In the genomic region with DNA sequence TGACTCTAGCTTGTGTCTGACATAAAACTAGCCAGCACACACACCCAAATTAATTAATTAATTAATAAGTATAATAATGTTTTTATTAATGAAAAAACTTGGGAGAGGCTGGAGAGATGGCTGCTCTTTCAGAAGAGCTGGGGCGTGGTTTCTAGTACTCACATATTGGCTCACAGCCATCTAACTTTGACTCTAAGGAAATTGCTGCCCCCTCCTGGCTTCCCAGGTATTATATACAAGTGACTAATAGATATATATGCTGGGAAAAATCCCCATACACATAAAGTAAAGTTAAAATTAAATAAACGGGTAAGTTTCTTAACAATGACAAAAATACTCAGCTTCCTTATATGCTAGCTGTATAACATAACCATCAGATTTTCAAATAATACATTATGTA, we compare ENCODE assay signal across 10 mouse cellular contexts. TPM values are rescaled to one million over a fixed set of nuclear protein-coding genes. Genes with fewer than 3 reads are reported as not detected.
A peak's percentile ranks its signal among the peaks of the same experiment; 100 is the strongest.
DNase-seq lines count a peak whose midpoint lies in the region; ATAC-seq lines count a peak whose summit lies in the region.
"Had no signal": no experiment of that assay in that cellular context is flagged by ENCODE, and none has a peak within 500 bp of the region (broad histone marks: within the 10 kb centered on the region; RNA-seq: fewer than 3 reads in every experiment).

No protein-coding gene starts in this region.

- 87% methylated on average over 2 of the region's 2 CpGs for WGBS in hindbrain, embryonic 11.5 days
- WGBS in hindbrain, embryonic 10.5 days = 90% methylated on average over 2 of the region's 2 CpGs
- WGBS in intestine, embryonic 15.5 days = 67% methylated on average over 2 of the region's 2 CpGs

- no peak overlapping the region for H3K4me3 ChIP-seq in hindbrain, embryonic 11.5 days (ENCODE audit: low read depth, low read length)
- no peak overlapping the region for H3K4me3 ChIP-seq in hindbrain, embryonic 10.5 days
- H3K4me3 ChIP-seq in intestine, embryonic 15.5 days (replicated peaks) = no peak overlapping the region
- H3K4me3 ChIP-seq: erythroblast, embryonic 14.5 days; neural tube, embryonic 13.5 days had no signal

- H3K9me3 ChIP-seq in hindbrain, embryonic 11.5 days (ENCODE audit: control insufficient read depth, low read length) = no peaks in the 10 kb centered on the region
- H3K9me3 ChIP-seq in hindbrain, embryonic 10.5 days = no peaks in the 10 kb centered on the region
- no peaks in the 10 kb centered on the region for H3K9me3 ChIP-seq in intestine, embryonic 15.5 days
- H3K9me3 ChIP-seq: neural tube, embryonic 13.5 days had no signal

- H3K9ac ChIP-seq in hindbrain, embryonic 11.5 days (ENCODE audit: low read depth, low read length) = no peak overlapping the region
- no peak overlapping the region for H3K9ac ChIP-seq in intestine, embryonic 15.5 days
- H3K9ac ChIP-seq: neural tube, embryonic 13.5 days had no signal

- H3K4me2 ChIP-seq in hindbrain, embryonic 11.5 days (replicated peaks; ENCODE audit: low read depth, low read length) = no peak overlapping the region
- no peak overlapping the region for H3K4me2 ChIP-seq in intestine, embryonic 15.5 days (replicated peaks)
- H3K4me2 ChIP-seq: neural tube, embryonic 13.5 days had no signal

- no peak for ATAC-seq in hindbrain, embryonic 11.5 days (ENCODE audit: low FRiP score)
- ATAC-seq in granulocyte monocyte progenitor cell, adult 5-6 weeks (replicated peaks; ENCODE audit: poor library complexity, severe bottlenecking) = no peak
- no peak for ATAC-seq in intestine, embryonic 15.5 days

- peak; percentile 34 for DNase-seq in hindbrain, embryonic 11.5 days (ENCODE audit: low spot score)
- no peak for DNase-seq in hindbrain, embryonic 10.5 days (ENCODE audit: low spot score)
- DNase-seq in 416B (ENCODE audit: low read depth) (peak; percentile 77), ZHBTc4 (ENCODE audit: low read depth, low spot score) (peak; percentile 23)
- peak; percentile 66 to 72 for DNase-seq in kidney, postnatal 36 days
- no peak for DNase-seq in right cerebral cortex, postnatal 10 days (ENCODE audit: low spot score in 2 of 2)

- no peaks in the 10 kb centered on the region for H3K27me3 ChIP-seq in hindbrain, embryonic 11.5 days (ENCODE audit: control insufficient read depth, insufficient read depth, low read length)
- H3K27me3 ChIP-seq in hindbrain, embryonic 10.5 days (ENCODE audit: insufficient read depth, poor library complexity, severe bottlenecking) = no peaks in the 10 kb centered on the region
- no peaks in the 10 kb centered on the region for H3K27me3 ChIP-seq in intestine, embryonic 15.5 days (replicated peaks)
- H3K27me3 ChIP-seq: neural tube, embryonic 13.5 days had no signal

- 0 out of 2 replicates have a peak, but pooled peaks cover 2% of the 10 kb centered on the region for H3K36me3 ChIP-seq in hindbrain, embryonic 11.5 days (ENCODE audit: control insufficient read depth, insufficient read depth, low read length)
- H3K36me3 ChIP-seq in hindbrain, embryonic 10.5 days = peaks cover 85% of the 10 kb centered on the region
- peaks cover 11% of the 10 kb centered on the region; the same call in 1 of the 2 replicates for H3K36me3 ChIP-seq in intestine, embryonic 15.5 days

- no peak overlapping the region for H3K27ac ChIP-seq in hindbrain, embryonic 11.5 days (ENCODE audit: low read depth, low read length)
- no peak overlapping the region for H3K27ac ChIP-seq in hindbrain, embryonic 10.5 days
- H3K27ac ChIP-seq in intestine, embryonic 15.5 days = no peak overlapping the region
- H3K27ac ChIP-seq: neural tube, embryonic 13.5 days had no signal

- H3K4me1 ChIP-seq in hindbrain, embryonic 11.5 days (replicated peaks; ENCODE audit: control insufficient read depth, insufficient read depth, low read length) = no peaks in the 10 kb centered on the region
- H3K4me1 ChIP-seq in hindbrain, embryonic 10.5 days (replicated peaks) = no peaks in the 10 kb centered on the region
- H3K4me1 ChIP-seq in intestine, embryonic 15.5 days (replicated peaks) = no peaks in the 10 kb centered on the region

RNA-seq across cellular contexts. Expression of gene Pcsk7, which starts 28.4 kb away (rescaled TPM):
- polyA plus RNA-seq in hindbrain, embryonic 11.5 days (2014; fragmentation: Nextera tagmentation; extraction: Ambion mirVana) = 13.3 and 15.7 TPM in 2 replicates
- polyA plus RNA-seq in hindbrain, embryonic 10.5 days (2016; fragmentation: Nextera tagmentation; extraction: Ambion mirVana) = 20.4 and 25.7 TPM in 2 replicates
- 12.6 and 30.7 TPM in 2 replicates for total RNA-seq in granulocyte monocyte progenitor cell, adult 5-6 weeks (2014; fragmentation: Nextera tagmentation)
- total RNA-seq in granulocyte monocyte progenitor cell, adult 5-6 weeks (2017) = 11.3 and 13.9 TPM in 2 replicates
- 18.5 and 20.2 TPM in 2 replicates for polyA plus RNA-seq in intestine, embryonic 15.5 days (2015; fragmentation: Nextera tagmentation; extraction: Ambion mirVana)

RNA-seq across cellular contexts. Expression of gene Rnf214, which starts 28.8 kb away (rescaled TPM):
- polyA plus RNA-seq in hindbrain, embryonic 11.5 days (2014; fragmentation: Nextera tagmentation; extraction: Ambion mirVana) = 81.4 and 109 TPM in 2 replicates
- polyA plus RNA-seq in hindbrain, embryonic 10.5 days (2016; fragmentation: Nextera tagmentation; extraction: Ambion mirVana) = 71.8 and 84.1 TPM in 2 replicates
- 26.8 and 31.6 TPM in 2 replicates for total RNA-seq in granulocyte monocyte progenitor cell, adult 5-6 weeks (2014; fragmentation: Nextera tagmentation)
- 16.6 and 22.4 TPM in 2 replicates for total RNA-seq in granulocyte monocyte progenitor cell, adult 5-6 weeks (2017)
- 36.2 and 36.9 TPM in 2 replicates for polyA plus RNA-seq in intestine, embryonic 15.5 days (2015; fragmentation: Nextera tagmentation; extraction: Ambion mirVana)

RNA-seq across cellular contexts. Expression of gene Bace1, which starts 39.5 kb away (rescaled TPM):
- polyA plus RNA-seq in hindbrain, embryonic 11.5 days (2014; fragmentation: Nextera tagmentation; extraction: Ambion mirVana) = 29.6 and 31.1 TPM in 2 replicates
- 24.0 and 29.6 TPM in 2 replicates for polyA plus RNA-seq in hindbrain, embryonic 10.5 days (2016; fragmentation: Nextera tagmentation; extraction: Ambion mirVana)
- 44.3 and 77.0 TPM in 2 replicates for total RNA-seq in granulocyte monocyte progenitor cell, adult 5-6 weeks (2014; fragmentation: Nextera tagmentation)
- 48.5 and 62.9 TPM in 2 replicates for total RNA-seq in granulocyte monocyte progenitor cell, adult 5-6 weeks (2017)
- polyA plus RNA-seq in intestine, embryonic 15.5 days (2015; fragmentation: Nextera tagmentation; extraction: Ambion mirVana) = 20.8 and 22.5 TPM in 2 replicates

RNA-seq across cellular contexts. Expression of gene Cep164, which starts 49.4 kb away (rescaled TPM):
- polyA plus RNA-seq in hindbrain, embryonic 11.5 days (2014; fragmentation: Nextera tagmentation; extraction: Ambion mirVana) = 12.9 and 19.5 TPM in 2 replicates
- polyA plus RNA-seq in hindbrain, embryonic 10.5 days (2016; fragmentation: Nextera tagmentation; extraction: Ambion mirVana) = 16.0 and 20.9 TPM in 2 replicates
- total RNA-seq in granulocyte monocyte progenitor cell, adult 5-6 weeks (2014; fragmentation: Nextera tagmentation) = 19.8 and 22.3 TPM in 2 replicates
- total RNA-seq in granulocyte monocyte progenitor cell, adult 5-6 weeks (2017) = 18.5 and 22.1 TPM in 2 replicates
- polyA plus RNA-seq in intestine, embryonic 15.5 days (2015; fragmentation: Nextera tagmentation; extraction: Ambion mirVana) = 21.1 and 24.9 TPM in 2 replicates

RNA-seq across cellular contexts. Expression of gene Tagln, which starts 57.9 kb away (rescaled TPM):
- polyA plus RNA-seq in hindbrain, embryonic 11.5 days (2014; fragmentation: Nextera tagmentation; extraction: Ambion mirVana) = 19.6 and 28.8 TPM in 2 replicates
- 23.0 and 34.8 TPM in 2 replicates for polyA plus RNA-seq in hindbrain, embryonic 10.5 days (2016; fragmentation: Nextera tagmentation; extraction: Ambion mirVana)
- total RNA-seq in granulocyte monocyte progenitor cell, adult 5-6 weeks (2014; fragmentation: Nextera tagmentation) = not detected in 2 replicates
- not detected in 2 replicates for total RNA-seq in granulocyte monocyte progenitor cell, adult 5-6 weeks (2017)
- 304 and 345 TPM in 2 replicates for polyA plus RNA-seq in intestine, embryonic 15.5 days (2015; fragmentation: Nextera tagmentation; extraction: Ambion mirVana)
- polyA plus RNA-seq: erythroblast, embryonic 14.5 days had no signal

Comparison
In these comparisons a context has a peak if more than half of its experiments do, and no peak if none do; other contexts are left out.
1. DNase-seq: peak in hindbrain, embryonic 11.5 days (single experiment), 416B (single experiment), ZHBTc4 (single experiment) and kidney, postnatal 36 days (2 of 2); none in hindbrain, embryonic 10.5 days (single experiment) and right cerebral cortex, postnatal 10 days (0 of 2).